Mouse (Mus musculus) left cerebral cortex, adult 2 months (tissue): ENCODE results near the gene Luzp2. TPM values are rescaled to one million over a fixed set of nuclear protein-coding genes. Genes with fewer than 3 reads are reported as not detected.

Experiments used
- DNase-seq, 2 experiments: peaks; one replicate each; pipeline ENCODE4 v3.0.0; 2021 to 2022; ENCODE audit warnings: low spot score in 2 of 2, mixed read lengths in 1 of 2; ENCODE audit errors: extremely low spot score in 1 of 2
- H3K27ac ChIP-seq: fragments of 200-600 bp; 2 replicates; pipeline ENCODE4 v1.8.1; 2022
- H3K4me3 ChIP-seq: fragments of 200-600 bp; 2 replicates; pipeline ENCODE4 v1.8.1; 2022
- CTCF ChIP-seq: fragments of 200-600 bp; IDR thresholded peaks from 2 replicates; pipeline ENCODE4 v1.8.1; 2022; ENCODE audit warnings: antibody characterized with exemption, mild to moderate bottlenecking, moderate library complexity
- intact Hi-C: fragments of 180-260 bp; cut with DNase I; formaldehyde crosslinking; loops from one replicate; pipeline ENCODE4 v1.15.1; 2025
- total RNA-seq, 2 experiments: library from RNA; stranded (reverse); gene quantifications; 2 replicates each; pipeline ENCODE4 v1.2.3; 2021

Gene Luzp2
- total RNA-seq, 2 experiments from 2014 or later = 97.1 to 99.7 TPM

DNA sequence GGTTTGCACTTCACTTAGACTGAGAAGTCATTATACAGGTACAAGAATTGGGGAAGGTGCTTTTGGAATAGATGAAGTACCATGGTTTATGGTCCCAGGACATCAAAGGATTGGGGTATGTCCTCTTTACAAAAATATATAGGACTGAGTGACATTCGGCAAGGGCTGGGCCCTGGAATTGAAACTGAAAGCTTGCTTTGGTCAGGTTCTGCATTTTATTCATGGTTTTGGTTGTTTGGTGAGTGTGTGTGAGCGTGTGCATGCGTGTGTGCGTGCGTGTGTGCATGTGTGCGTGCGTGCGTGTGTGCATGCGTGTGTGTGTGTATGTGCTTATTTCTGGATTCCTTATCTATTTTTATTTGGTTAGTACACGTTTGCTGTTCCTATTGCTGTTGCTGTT is 353.6 kb downstream of the Luzp2 start:
- Histone ChIP-seq H3K27ac (no peak overlapping the region), H3K4me3 (no peak overlapping the region)
- intact Hi-C loops = no loop called here
- no peak for TF ChIP-seq CTCF
- no peak for DNase-seq

- Histone ChIP-seq H3K27ac (no peak overlapping the region), H3K4me3 (no peak overlapping the region)
- intact Hi-C loops = no loop called here
- DNase-seq = peak in 1 of 2 experiments; percentile 10
- TF ChIP-seq CTCF = no peak
Measured at GRCm38 (mm10) chr7:55189496-55189895, 354.2 kb downstream of the Luzp2 start.

- Histone ChIP-seq H3K4me3 (no peak overlapping the region), H3K27ac (no peak overlapping the region)
- no peak for TF ChIP-seq CTCF
- DNase-seq = no peak
- intact Hi-C loops = no loop called here
Measured at GRCm38 (mm10) chr7:55190655-55191054, 355.4 kb downstream of the Luzp2 start.

DNA sequence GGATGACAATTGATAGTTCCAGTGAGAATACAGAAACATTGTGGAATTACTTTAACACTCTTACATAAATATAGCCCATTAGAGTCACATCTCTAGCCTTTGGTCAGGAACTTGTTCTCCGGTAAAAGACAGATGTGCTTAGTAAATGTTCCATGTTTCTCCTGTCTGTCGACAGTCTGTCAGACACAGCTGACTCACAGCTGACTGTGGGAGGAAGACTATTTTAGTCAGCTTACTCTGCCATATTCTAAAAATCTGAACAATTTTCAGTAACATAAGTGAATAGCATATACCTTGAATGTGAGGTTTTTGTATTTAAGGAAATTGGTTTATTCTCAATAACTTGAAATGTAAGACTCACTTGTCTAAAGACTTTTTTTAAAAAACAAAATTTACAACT is 363.5 kb downstream of the Luzp2 start:
- Histone ChIP-seq H3K27ac (no peak overlapping the region), H3K4me3 (no peak overlapping the region)
- intact Hi-C loops = no loop called here
- TF ChIP-seq CTCF = no peak
- no peak for DNase-seq

DNA sequence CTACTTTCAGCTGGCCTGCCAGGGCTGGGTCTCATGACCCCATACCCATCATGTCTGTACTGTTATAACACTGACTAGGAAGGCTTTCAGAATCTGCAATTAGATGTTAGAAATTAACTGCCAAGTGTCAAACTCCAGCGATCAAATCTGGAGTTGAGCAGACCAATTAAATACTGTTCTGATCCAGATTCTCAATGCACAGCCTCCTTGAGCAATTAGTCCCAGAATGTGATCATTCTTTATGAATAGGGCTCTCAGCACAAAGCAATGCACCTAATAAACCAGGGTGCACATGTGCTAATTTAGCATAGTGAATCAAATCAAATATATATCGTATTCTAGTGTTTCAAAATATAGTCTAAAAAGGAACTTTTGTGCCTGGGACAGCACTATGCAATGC is 387.7 kb downstream of the Luzp2 start:
- DNase-seq = no peak
- Histone ChIP-seq H3K4me3 (no peak overlapping the region), H3K27ac (no peak overlapping the region)
- intact Hi-C loops = no loop called here
- no peak for TF ChIP-seq CTCF

DNA sequence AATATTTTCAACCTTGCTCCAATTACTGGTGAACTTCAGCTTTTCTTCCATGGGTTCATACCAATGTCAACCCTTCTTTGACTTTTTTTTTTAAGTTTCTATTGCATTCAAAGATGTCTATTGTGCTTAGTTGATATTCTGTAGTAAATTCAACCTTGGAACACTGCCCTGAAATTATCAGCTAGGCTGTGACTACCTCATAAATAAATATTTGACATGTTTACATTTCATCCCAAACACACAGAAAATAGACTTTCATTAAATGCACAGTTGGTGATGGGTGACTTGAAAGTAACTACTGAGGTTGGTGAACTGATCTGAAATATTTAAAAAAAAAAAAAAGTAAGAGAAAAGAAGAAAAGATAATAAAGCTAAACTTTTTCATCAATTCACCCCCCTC is 394.1 kb downstream of the Luzp2 start:
- no peak overlapping the region for H3K27ac ChIP-seq
- intact Hi-C loops = no loop called here
- no peak for DNase-seq
- TF ChIP-seq CTCF = no peak
- no peak overlapping the region for H3K4me3 ChIP-seq
